Mouse (Mus musculus): ENCODE results near the gene Zcchc14. TPM values are rescaled to one million over a fixed set of nuclear protein-coding genes. Genes with fewer than 3 reads are reported as not detected.

Zcchc14 gene
- 0.19 TPM in 1 of 4 replicates, not detected in the others for total RNA-seq (2023)

DNA sequence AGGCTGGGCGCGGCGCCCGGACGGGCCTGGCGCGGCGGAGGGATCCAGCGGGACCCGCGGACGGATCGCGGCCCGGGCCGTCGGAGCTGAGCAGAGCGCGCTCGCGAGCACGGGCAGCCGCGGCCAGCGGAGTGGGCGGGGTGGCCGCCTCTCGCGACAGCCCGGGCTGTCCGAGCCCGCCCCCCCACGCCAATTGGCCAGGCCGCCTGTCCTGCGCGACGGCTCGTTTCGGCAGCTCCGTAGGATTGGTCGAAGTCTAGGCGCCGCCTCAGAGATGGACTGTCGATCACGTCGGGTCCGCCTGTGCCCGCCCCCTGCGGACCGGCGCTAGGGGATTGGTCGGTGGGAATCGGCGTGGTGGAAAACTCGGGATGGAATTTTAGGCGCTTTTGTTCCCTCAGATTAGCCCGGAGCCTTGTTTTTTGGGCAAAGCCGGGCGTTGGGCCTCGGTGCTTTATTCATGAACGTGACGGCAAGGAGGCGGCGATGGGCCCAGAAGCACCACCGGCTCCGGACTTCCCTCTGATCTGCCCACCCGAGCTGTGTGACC is at the start of gene Zcchc14:
TSS of gene Zcchc14 (minus strand) at position 128 of the 550 bp plus-strand sequence.

GRCm38 (mm10) chr8:121590203-121591177 is 62.2 kb downstream of the Zcchc14 start, which contains the start of gene Map1lc3b:
TSS of gene Map1lc3b (plus strand) at chr8:121590361.

GRCm38 (mm10) chr8:121578676-121579451 is 73.8 kb downstream of the Zcchc14 start, which contains the start of gene Fbxo31:
TSS of gene Fbxo31 (minus strand) at chr8:121578806.

Other genes with a start within 250 kb of the Zcchc14 start
- gene 1700018B08Rik, start 108.6 kb downstream of the Zcchc14 start, total RNA-seq (2023), result not detected in 4 replicates
- 16.4 to 19.5 TPM (median 17.6 TPM) in 4 replicates for gene Fbxo31, start 74.1 kb downstream of the Zcchc14 start, total RNA-seq (2023)
- gene Map1lc3b, start 62.5 kb downstream of the Zcchc14 start, total RNA-seq (2023), result 194 to 209 TPM (median 197 TPM) in 4 replicates
- gene Jph3, start 76.7 kb upstream of the Zcchc14 start, total RNA-seq (2023), result not detected in 4 replicates
- 48.5 to 68.6 TPM (median 59.4 TPM) in 4 replicates for gene Klhdc4, start 176.7 kb upstream of the Zcchc14 start, total RNA-seq (2023)

All from B cell, adult 62 days (primary cell).